Mouse (Mus musculus): Measurements from ENCODE around the gene Tmprss9. TPM values are rescaled to one million over a fixed set of nuclear protein-coding genes. Genes with fewer than 3 reads are reported as not detected.
A peak's percentile ranks its signal among the peaks of the same experiment; 100 is the strongest.

Gene Tmprss9
- polyA plus RNA-seq, 1 experiment from 2014 or later = 0.07 TPM

GRCm38 (mm10) chr10:80843087-80843930 lies 28.3 kb upstream of the Tmprss9 start:
- peaks cover 75% of the 10 kb centered on the region for H3K27me3 ChIP-seq (replicated peaks)

GRCm38 (mm10) chr10:80843931-80844547 lies 27.6 kb upstream of the Tmprss9 start, which contains the start of gene Lingo3:
Gene Lingo3, minus strand, starts transcription at chr10:80844039.
- no peaks in the 10 kb centered on the region for H3K9me3 ChIP-seq
- peak within 1 kb of the TSS; percentile 76 for H3K4me2 ChIP-seq
- no peak within 1 kb of the TSS for H3K27ac ChIP-seq (replicated peaks)
- H3K36me3 ChIP-seq = no peaks in the 10 kb centered on the region
- no peak for ATAC-seq (ENCODE audit: extremely low read depth, insufficient number of reproducible peaks, low FRiP score, low TSS enrichment)
- peaks cover 75% of the 10 kb centered on the region for H3K27me3 ChIP-seq (replicated peaks)
- H3K9ac ChIP-seq = peak within 1 kb of the TSS; percentile 77
- peaks cover 29% of the 10 kb centered on the region for H3K4me1 ChIP-seq
- WGBS = 6% methylated on average over 35 of the region's 51 CpGs
- H3K4me3 ChIP-seq = peak within 1 kb of the TSS; percentile 53

More at GRCm38 (mm10) chr10:80843087-80843930, 28.3 kb upstream of the Tmprss9 start:
- peak overlapping the region; percentile 77 for H3K9ac ChIP-seq
- WGBS = 10% methylated on average over 32 of the region's 32 CpGs
- peaks cover 25% of the 10 kb centered on the region for H3K4me1 ChIP-seq
- ATAC-seq (ENCODE audit: extremely low read depth, insufficient number of reproducible peaks, low FRiP score, low TSS enrichment) = no peak
- H3K27ac ChIP-seq (replicated peaks) = no peak overlapping the region
- peak overlapping the region; percentile 53 for H3K4me3 ChIP-seq
- H3K36me3 ChIP-seq = no peaks in the 10 kb centered on the region
- peak overlapping the region; percentile 76 for H3K4me2 ChIP-seq
- no peaks in the 10 kb centered on the region for H3K9me3 ChIP-seq

GRCm38 (mm10) chr10:80845055-80845693 lies 26.5 kb upstream of the Tmprss9 start:
- Histone ChIP-seq H3K9ac (peak overlapping the region; percentile 47; the same call in 1 of the 2 replicates), H3K27me3 (replicated peaks) (peaks cover 67% of the 10 kb centered on the region), H3K9me3 (no peaks in the 10 kb centered on the region), H3K27ac (replicated peaks) (no peak overlapping the region), H3K36me3 (no peaks in the 10 kb centered on the region), H3K4me3 (no peak overlapping the region), H3K4me1 (peaks cover 35% of the 10 kb centered on the region), H3K4me2 (no peak overlapping the region)
- 43% methylated on average over 8 of the region's 8 CpGs for WGBS
- no peak for ATAC-seq (ENCODE audit: extremely low read depth, insufficient number of reproducible peaks, low FRiP score, low TSS enrichment)

DNA sequence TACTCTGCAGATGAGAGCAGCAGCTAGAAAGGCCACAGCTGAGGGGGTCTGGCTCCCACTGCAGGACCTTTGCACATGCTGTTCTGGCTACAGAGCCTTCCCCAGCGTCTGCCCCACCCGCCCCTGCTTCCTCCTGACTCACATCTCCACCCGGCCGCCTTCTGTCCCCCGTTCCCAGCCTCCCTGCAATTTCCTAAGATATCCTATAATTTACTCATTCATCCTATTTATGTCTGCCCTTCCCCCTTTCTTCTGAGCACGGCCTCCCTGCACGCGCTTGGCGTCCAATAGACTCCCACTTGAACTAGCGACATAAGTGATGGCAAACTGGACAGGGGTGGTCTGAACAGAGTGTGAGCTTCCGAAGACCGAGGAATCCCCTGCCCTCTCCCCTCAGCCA lies 25.9 kb upstream of the Tmprss9 start:
- H3K27ac ChIP-seq (replicated peaks) = no peak overlapping the region
- H3K4me1 ChIP-seq = peaks cover 35% of the 10 kb centered on the region
- no peak overlapping the region for H3K4me3 ChIP-seq
- whole genome bisulfite sequencing = 73% methylated on average over 12 of the region's 12 CpGs
- ATAC-seq (ENCODE audit: extremely low read depth, insufficient number of reproducible peaks, low FRiP score, low TSS enrichment) = no peak
- H3K27me3 ChIP-seq (replicated peaks) = peaks cover 61% of the 10 kb centered on the region
- H3K9me3 ChIP-seq = no peaks in the 10 kb centered on the region
- peaks cover 5% of the 10 kb centered on the region; the same call in 1 of the 2 replicates for H3K36me3 ChIP-seq
- H3K9ac ChIP-seq = no peak overlapping the region
- H3K4me2 ChIP-seq = no peak overlapping the region

- peaks cover 31% of the 10 kb centered on the region for H3K36me3 ChIP-seq
- WGBS = 10% methylated on average over 10 of the region's 10 CpGs
- no peak overlapping the region for H3K9ac ChIP-seq
- no peak overlapping the region for H3K27ac ChIP-seq (replicated peaks)
- peaks cover 33% of the 10 kb centered on the region for H3K27me3 ChIP-seq (replicated peaks)
- peak; percentile 56 for ATAC-seq (ENCODE audit: extremely low read depth, insufficient number of reproducible peaks, low FRiP score, low TSS enrichment)
- H3K9me3 ChIP-seq = no peaks in the 10 kb centered on the region
- H3K4me2 ChIP-seq = no peak overlapping the region
- H3K4me1 ChIP-seq = peaks cover 35% of the 10 kb centered on the region
- H3K4me3 ChIP-seq = no peak overlapping the region
Observed at GRCm38 (mm10) chr10:80848571-80848970, 23.1 kb upstream of the Tmprss9 start.

DNA sequence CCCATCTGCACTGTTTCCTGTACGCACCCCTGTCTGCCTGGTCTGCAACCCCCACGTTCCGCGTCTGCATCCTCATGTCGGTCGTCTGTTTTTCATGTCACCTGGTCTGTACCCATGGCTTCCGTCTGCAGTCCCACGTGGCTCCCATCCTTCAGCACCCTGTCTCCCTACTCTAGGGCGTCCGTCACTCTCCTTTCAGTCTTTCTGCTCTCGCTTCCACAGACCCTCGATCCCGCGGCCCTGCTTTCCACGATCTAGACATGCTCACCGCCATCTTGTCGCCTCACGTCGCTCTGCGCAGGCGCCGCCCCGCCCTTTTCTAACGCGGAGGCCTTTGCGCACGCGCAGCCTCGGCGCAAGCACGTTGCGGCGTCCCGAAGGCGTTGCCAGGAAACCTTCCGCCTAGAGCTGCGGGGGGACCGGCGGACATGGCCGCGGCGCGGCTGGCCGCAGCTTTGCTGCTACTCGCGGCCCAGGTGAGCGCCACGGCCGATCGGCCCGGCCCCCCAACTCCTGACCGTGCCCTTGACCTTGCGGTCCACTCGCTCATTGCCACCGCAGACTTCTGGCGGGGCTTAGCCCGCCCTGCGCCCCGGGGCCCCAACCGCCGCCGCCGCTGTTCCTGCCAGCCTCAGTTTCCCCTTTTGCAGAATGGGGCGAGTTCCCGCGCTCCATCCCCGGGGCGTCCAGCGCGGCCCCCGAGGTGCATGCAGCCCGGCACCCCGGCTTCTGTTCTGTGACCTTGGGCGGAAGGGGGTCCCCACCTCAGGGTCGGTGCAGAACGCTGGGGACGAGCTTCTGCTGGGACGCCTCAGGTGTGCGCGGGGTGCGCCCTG lies 16.5 kb upstream of the Tmprss9 start, which contains the start of the genes Lsm7 and Sppl2b:
TSS of gene Lsm7 (minus strand) at position 297 of the 836 bp plus-strand sequence.
TSS of gene Sppl2b (plus strand) at position 363 of the 836 bp plus-strand sequence.
- H3K27me3 ChIP-seq (replicated peaks) = no peaks in the 10 kb centered on the region
- peak within 1 kb of the TSS; percentile 99 for H3K4me2 ChIP-seq
- peak; percentile 71; the same call in 1 of the 2 replicates for ATAC-seq (ENCODE audit: extremely low read depth, insufficient number of reproducible peaks, low FRiP score, low TSS enrichment)
- H3K9me3 ChIP-seq = no peaks in the 10 kb centered on the region
- peak within 1 kb of the TSS; percentile 71 for H3K27ac ChIP-seq (replicated peaks)
- peaks cover 32% of the 10 kb centered on the region for H3K4me1 ChIP-seq
- under 1% methylated on average over 81 of the region's 81 CpGs for WGBS
- H3K9ac ChIP-seq = peak within 1 kb of the TSS; percentile 96
- H3K4me3 ChIP-seq = peak within 1 kb of the TSS; percentile 99
- peaks cover 32% of the 10 kb centered on the region for H3K36me3 ChIP-seq

GRCm38 (mm10) chr10:80855749-80856073 lies 15.9 kb upstream of the Tmprss9 start:
- H3K4me3 ChIP-seq = peak overlapping the region; percentile 99
- H3K9me3 ChIP-seq = no peaks in the 10 kb centered on the region
- peaks cover 32% of the 10 kb centered on the region for H3K4me1 ChIP-seq
- WGBS = 23% methylated on average over 11 of the region's 11 CpGs
- ATAC-seq (ENCODE audit: extremely low read depth, insufficient number of reproducible peaks, low FRiP score, low TSS enrichment) = no peak; the same call in 1 of the 2 replicates
- H3K9ac ChIP-seq = peak overlapping the region; percentile 96
- H3K4me2 ChIP-seq = peak overlapping the region; percentile 99
- H3K27me3 ChIP-seq (replicated peaks) = no peaks in the 10 kb centered on the region
- peaks cover 27% of the 10 kb centered on the region for H3K36me3 ChIP-seq
- peak overlapping the region; percentile 71 for H3K27ac ChIP-seq (replicated peaks)

- peaks cover 23% of the 10 kb centered on the region for H3K36me3 ChIP-seq
- H3K4me1 ChIP-seq = peaks cover 32% of the 10 kb centered on the region
- no peaks in the 10 kb centered on the region for H3K27me3 ChIP-seq (replicated peaks)
- WGBS = 68% methylated on average over 3 of the region's 3 CpGs
- H3K27ac ChIP-seq (replicated peaks) = peak overlapping the region; percentile 71
- H3K4me3 ChIP-seq = peak overlapping the region; percentile 99
- H3K9ac ChIP-seq = peak overlapping the region; percentile 96
- no peak for ATAC-seq (ENCODE audit: extremely low read depth, insufficient number of reproducible peaks, low FRiP score, low TSS enrichment)
- peak overlapping the region; percentile 99 for H3K4me2 ChIP-seq
- no peaks in the 10 kb centered on the region for H3K9me3 ChIP-seq
Observed at GRCm38 (mm10) chr10:80856267-80856666, 15.4 kb upstream of the Tmprss9 start.

GRCm38 (mm10) chr10:80856908-80857307 lies 14.7 kb upstream of the Tmprss9 start:
- peak overlapping the region; percentile 99 for H3K4me3 ChIP-seq
- H3K4me2 ChIP-seq = peak overlapping the region; percentile 99

GRCm38 (mm10) chr10:80857386-80857785 lies 14.3 kb upstream of the Tmprss9 start:
- Histone ChIP-seq H3K4me1 (peaks cover 32% of the 10 kb centered on the region), H3K9ac (peak overlapping the region; percentile 96), H3K4me3 (peak overlapping the region; percentile 99), H3K9me3 (no peaks in the 10 kb centered on the region), H3K36me3 (peaks cover 23% of the 10 kb centered on the region), H3K27me3 (replicated peaks) (no peaks in the 10 kb centered on the region), H3K4me2 (peak overlapping the region; percentile 99), H3K27ac (replicated peaks) (peak overlapping the region; percentile 71)
- ATAC-seq (ENCODE audit: extremely low read depth, insufficient number of reproducible peaks, low FRiP score, low TSS enrichment) = no peak
- 70% methylated on average over 8 of the region's 8 CpGs for WGBS

More at GRCm38 (mm10) chr10:80856908-80857307, 14.7 kb upstream of the Tmprss9 start:
- peak overlapping the region; percentile 96 for H3K9ac ChIP-seq
- H3K27ac ChIP-seq (replicated peaks) = peak overlapping the region; percentile 71
- H3K36me3 ChIP-seq = peaks cover 23% of the 10 kb centered on the region
- H3K4me1 ChIP-seq = peaks cover 32% of the 10 kb centered on the region
- whole genome bisulfite sequencing = 74% methylated on average over 5 of the region's 5 CpGs
- ATAC-seq (ENCODE audit: extremely low read depth, insufficient number of reproducible peaks, low FRiP score, low TSS enrichment) = no peak
- no peaks in the 10 kb centered on the region for H3K27me3 ChIP-seq (replicated peaks)
- H3K9me3 ChIP-seq = no peaks in the 10 kb centered on the region
